Mouse (Mus musculus): Measurements from ENCODE around the gene Zdhhc20.
A peak's percentile ranks its signal among the peaks of the same experiment; 100 is the strongest.
"Not testable (repeated sequence)": the region's sequence is repeated elsewhere in the genome, so short reads cannot be mapped to it uniquely, and the experiment has no call there.

The Zdhhc20 gene

DNA sequence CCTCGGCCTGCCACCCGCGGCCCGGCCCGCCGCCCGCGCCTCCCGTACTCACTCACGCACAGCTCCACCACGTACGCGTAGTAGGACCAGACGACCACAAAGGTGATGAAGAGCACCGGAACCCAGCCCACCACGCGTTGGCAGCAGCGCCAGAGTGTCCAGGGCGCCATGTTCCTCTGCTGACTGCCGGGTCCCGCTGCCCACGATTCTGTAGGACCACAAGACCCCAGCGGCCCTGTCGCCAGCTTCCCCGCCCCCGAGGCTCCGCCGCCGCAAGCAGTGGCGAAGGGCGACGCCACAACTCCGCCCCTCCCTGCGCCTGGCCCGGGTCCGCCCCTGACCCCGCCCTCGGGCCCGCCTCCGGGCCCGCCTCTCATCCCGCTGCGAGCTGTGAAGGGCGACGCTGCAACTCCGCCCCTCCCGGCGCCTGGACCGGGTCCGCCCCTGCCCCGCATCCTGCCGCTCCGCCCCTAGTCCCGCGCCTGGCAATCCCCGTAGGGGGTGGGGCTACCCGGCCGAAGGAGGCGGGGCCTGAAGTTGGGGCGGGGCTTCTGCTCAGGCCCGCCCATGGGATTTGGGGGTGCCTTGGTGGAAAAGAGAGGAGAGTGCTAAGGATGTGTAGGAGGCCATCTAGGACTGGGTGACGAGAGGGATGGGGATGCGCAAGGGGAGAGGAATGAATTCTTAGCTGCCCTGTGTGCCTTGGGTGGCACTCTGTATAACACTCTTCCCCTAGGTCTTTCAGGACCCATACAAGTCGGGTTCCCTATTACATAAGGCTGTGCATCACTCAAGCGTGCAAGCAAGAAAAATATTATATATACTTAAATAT, at the start of gene Zdhhc20:
Gene Zdhhc20 (minus strand): TSS at position 266 of the 832 bp plus-strand sequence.
- peak; percentile 87 for DNase-seq (ENCODE audit: low read depth, low spot score)

GRCm38 (mm10) chr14:57937297-57937696, 47.2 kb upstream of the Zdhhc20 start:
- DNase-seq (ENCODE audit: low read depth, low spot score), result no peak

DNA sequence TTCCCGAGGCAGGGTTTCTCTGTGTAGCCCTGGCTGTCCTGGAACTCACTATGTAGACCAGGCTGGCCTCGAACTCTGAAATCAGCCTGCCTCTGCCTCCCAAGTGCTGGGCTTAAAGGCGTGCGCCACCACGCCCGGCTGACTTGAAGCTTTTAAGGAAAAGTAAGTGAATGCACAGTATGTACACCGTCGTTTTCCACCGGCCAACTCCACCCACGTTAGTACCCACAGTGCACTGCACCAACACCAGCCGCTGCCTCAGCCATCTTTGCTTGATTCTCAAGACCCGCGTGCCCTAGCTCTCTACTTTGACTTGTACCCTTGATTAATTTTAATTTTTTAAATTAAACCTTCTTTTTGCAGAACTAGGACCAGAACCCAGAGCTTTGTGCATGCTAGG, 44.6 kb upstream of the Zdhhc20 start:
- no peak for DNase-seq (ENCODE audit: low read depth, low spot score)

GRCm38 (mm10) chr14:57933608-57934007, 43.5 kb upstream of the Zdhhc20 start:
- DNase-seq (ENCODE audit: low read depth, low spot score), result no peak

DNA sequence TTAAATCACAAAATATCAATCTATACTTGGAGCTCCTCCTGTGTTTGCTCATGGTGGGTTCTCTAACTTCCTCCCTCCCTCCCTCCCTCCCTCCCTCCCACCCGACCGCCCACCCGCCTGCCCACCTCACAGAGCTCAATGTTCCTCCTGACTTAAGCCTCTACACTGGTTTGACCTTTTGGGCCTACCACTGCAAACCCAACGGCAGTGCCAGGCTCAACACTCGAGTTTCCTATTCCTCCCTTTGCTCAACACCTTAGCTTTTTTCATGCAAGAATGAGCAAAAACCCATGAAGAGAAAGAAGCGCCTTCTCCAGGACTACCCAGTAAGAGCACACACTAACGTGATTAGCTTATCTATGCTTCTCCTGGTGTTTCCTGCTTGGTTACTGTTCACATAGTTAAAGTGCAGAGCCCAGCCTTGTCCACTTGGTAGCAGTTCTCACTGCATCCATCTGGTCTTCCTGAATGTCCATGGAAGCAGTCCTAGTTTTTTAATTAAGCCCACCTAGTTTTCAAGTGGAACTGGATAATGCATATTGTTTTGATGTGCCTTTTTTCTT, 42.9 kb upstream of the Zdhhc20 start:
- no peak for DNase-seq (ENCODE audit: low read depth, low spot score)

DNA sequence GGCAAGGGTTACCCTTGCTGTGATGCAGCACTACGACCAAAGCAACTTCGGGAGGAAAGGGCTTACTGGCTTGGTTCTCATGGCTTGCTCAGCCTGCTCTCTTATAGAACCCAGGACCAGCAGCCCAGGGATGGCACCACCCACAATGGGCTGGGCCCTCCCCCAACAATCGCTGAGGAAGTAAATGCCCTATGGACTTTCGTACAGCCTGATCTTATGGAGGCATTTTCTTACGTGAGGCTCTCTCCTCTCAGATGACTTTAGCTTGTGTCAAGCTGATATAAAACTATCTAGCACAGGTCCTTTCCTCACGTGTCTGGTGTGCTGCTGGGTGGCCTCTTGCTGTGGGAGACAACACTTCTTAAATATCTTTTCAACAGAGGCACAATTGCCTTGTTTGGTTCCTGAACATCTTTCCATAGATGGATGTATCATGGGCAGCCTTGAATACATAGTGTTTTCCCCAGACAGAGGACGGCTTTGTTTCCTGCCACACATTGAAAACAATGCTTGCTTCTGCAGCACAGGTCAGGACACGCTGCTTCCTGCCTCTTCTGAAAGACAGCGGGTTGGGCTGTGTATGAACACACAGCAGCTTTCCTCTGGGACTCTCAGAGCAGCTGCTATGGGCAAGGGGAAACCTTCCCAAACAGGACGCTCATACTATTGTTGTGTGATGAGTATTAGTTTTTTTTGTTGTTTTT, 31.5 kb upstream of the Zdhhc20 start:
- DNase-seq (ENCODE audit: low read depth, low spot score), result no peak

- no peak for DNase-seq (ENCODE audit: low read depth, low spot score)
Observed at GRCm38 (mm10) chr14:57920568-57921310, 30.7 kb upstream of the Zdhhc20 start.

- DNase-seq (ENCODE audit: low read depth, low spot score), result no peak
Observed at GRCm38 (mm10) chr14:57919148-57919875, 29.2 kb upstream of the Zdhhc20 start.

GRCm38 (mm10) chr14:57915341-57915740, 25.3 kb upstream of the Zdhhc20 start:
- no peak for DNase-seq (ENCODE audit: low read depth, low spot score)

- not testable (repeated sequence) for DNase-seq (ENCODE audit: low read depth, low spot score)
Observed at GRCm38 (mm10) chr14:57912211-57913007, 22.3 kb upstream of the Zdhhc20 start.

DNA sequence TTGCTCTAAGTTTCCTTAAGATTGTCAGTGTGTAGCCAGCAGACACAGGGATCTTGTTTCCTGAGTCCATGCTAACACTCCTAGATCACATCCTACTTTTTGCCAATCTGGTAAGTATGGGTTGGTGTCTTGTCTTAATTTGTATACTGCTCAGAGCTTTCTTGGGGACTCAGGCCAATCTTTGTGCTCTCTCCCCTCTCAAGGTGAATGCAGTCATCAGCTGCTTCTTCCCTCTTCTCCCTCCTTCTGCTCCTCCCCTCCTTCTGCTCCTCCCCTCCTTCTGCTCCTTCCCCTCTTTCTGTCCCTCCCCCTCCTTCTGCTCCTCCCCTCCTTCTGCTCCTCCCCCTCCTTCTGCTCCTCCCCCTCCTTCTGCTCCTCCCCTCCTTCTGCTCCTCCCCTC, 21.7 kb upstream of the Zdhhc20 start:
- DNase-seq (ENCODE audit: low read depth, low spot score), result not testable (repeated sequence)

DNA sequence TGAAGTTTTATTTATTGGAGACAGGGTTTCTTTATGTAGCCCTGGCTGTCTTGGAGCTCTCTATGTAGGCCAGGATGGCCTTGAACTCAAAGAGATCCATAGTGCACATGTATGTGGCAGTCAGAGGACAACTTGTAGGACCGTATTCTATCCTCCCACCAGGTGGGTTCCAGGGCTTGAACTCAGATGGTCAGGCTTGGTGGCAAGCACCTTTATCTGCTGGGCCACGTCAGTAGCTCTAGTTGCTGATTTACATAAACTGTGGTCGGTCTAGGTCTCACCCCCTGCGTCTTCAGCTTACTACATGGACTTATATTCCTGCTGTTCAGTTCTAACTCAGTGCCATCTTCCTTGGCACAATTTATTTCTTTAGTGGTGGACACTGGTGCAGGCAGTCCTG, 21.2 kb upstream of the Zdhhc20 start:
- DNase-seq (ENCODE audit: low read depth, low spot score), result no peak

DNA sequence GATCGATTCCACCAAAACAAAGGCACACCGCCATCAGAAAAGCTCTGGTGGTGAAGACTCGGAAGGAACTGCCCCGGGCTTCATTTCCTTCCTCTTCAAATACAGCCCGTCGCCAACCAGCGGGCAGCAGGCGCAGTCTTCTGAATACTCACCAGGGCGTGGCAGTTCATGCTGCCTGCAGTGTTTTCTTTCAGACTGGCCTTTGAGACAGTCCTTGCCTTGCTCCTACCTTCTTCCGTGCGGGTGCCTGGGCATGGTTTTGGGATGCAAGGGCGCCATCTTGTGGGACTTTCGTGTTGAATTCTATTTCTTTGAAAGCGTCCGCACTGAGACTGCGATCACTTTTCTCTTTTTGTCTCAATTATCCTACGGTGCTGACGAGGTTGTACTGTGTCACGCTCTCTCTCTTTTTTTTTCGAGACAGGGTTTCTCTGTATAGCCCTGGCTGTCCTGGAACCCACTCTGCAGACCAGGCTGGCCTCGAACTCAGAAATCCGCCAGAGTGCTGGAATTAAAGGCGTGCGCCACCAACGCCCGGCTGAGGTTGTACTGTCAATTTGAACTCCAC, 20.5 kb upstream of the Zdhhc20 start:
- DNase-seq (ENCODE audit: low read depth, low spot score), result peak; percentile 81

- DNase-seq (ENCODE audit: low read depth, low spot score), result no peak
Observed at GRCm38 (mm10) chr14:57909297-57909696, 19.2 kb upstream of the Zdhhc20 start.

- no peak for DNase-seq (ENCODE audit: low read depth, low spot score)
Observed at GRCm38 (mm10) chr14:57908431-57908830, 18.4 kb upstream of the Zdhhc20 start.

DNA sequence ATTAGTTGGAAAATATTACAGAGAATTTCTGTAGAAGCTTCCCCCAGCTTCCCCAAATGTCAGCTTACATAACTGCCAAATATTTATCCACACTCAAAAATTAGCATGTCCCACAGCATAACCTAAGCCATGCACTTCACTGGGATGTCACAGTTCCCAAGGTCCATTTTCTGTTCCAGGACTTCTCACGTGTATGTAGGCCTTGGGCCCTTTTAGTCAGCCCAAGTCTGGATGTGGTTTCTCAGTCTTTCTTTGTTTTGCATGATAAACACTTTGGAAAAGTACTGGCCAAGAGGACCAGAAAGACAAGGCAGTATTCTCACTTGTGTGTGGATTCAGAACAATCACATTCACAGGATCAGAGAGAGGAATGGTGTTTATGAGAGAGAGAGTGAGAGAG, 11.9 kb upstream of the Zdhhc20 start:
- DNase-seq (ENCODE audit: low read depth, low spot score), result no peak

- no peak for DNase-seq (ENCODE audit: low read depth, low spot score)
Observed at GRCm38 (mm10) chr14:57896882-57897281, 6.8 kb upstream of the Zdhhc20 start.

- not testable (repeated sequence) for DNase-seq (ENCODE audit: low read depth, low spot score)
Observed at GRCm38 (mm10) chr14:57896088-57896871, 6.2 kb upstream of the Zdhhc20 start.

DNA sequence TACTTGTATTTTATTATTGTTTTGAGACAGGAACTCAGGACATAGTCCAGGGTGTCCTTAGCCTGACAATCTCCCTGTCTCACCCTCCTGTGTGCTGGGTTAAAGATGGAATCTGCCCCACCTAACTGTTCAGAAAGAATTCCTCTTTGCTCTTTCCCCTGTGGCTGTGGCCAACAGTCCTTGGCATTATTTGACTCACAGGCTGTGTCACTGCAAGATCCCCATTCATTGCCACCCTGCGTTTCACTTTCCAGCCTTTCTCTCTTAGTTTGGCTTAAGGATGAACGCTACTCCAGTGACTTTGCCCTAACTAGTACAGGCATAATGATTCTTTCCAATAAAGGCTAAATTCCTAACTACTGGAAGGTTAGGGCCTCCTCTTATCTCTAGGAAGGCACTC, 4.3 kb upstream of the Zdhhc20 start:
- DNase-seq (ENCODE audit: low read depth, low spot score), result no peak
